Mouse (Mus musculus): Measurements from ENCODE around the gene P2ry2. TPM values are rescaled to one million over a fixed set of nuclear protein-coding genes. Genes with fewer than 3 reads are reported as not detected.

The P2ry2 gene
- polyA plus RNA-seq, 1 experiment, result 0.75 TPM

GRCm38 (mm10) chr7:101003442-101004326 lies 9.0 kb downstream of the P2ry2 start:
- H3K27me3 ChIP-seq (ENCODE audit: control insufficient read depth, insufficient read depth, low read length), result no peaks in the 10 kb centered on the region
- H3K27ac ChIP-seq (ENCODE audit: insufficient read depth, low read length), result no peak overlapping the region
- H3K4me3 ChIP-seq (replicated peaks; ENCODE audit: insufficient read depth, low read depth, low read length), result no peak overlapping the region
- TF ChIP-seq POLR2A (IDR thresholded peaks at IDR 0.05; ENCODE audit: borderline replicate concordance, insufficient read depth, low read length) (no peak), CTCF (IDR thresholded peaks at IDR 0.05; ENCODE audit: borderline replicate concordance, insufficient read depth, low read depth, low read length) (no peak)
- H3K4me1 ChIP-seq (ENCODE audit: control insufficient read depth, insufficient read depth, low read length), result no peaks in the 10 kb centered on the region
- no peak for DNase-seq
- WGBS, result 91% methylated on average over 11 of the region's 11 CpGs

GRCm38 (mm10) chr7:101002274-101002673 lies 10.4 kb downstream of the P2ry2 start:
- DNase-seq, result no peak
- Histone ChIP-seq H3K4me1 (ENCODE audit: control insufficient read depth, insufficient read depth, low read length) (peaks cover 8% of the 10 kb centered on the region; the same call in 1 of the 2 replicates), H3K4me3 (replicated peaks; ENCODE audit: insufficient read depth, low read depth, low read length) (no peak overlapping the region), H3K27ac (ENCODE audit: insufficient read depth, low read length) (no peak overlapping the region), H3K27me3 (ENCODE audit: control insufficient read depth, insufficient read depth, low read length) (no peaks in the 10 kb centered on the region)
- 18% methylated on average over 6 of the region's 6 CpGs for WGBS
- TF ChIP-seq CTCF (IDR thresholded peaks at IDR 0.05; ENCODE audit: borderline replicate concordance, insufficient read depth, low read depth, low read length), result no peak
- no peak for TF ChIP-seq POLR2A (IDR thresholded peaks at IDR 0.05; ENCODE audit: borderline replicate concordance, insufficient read depth, low read length)

- no peak for DNase-seq
- H3K27ac ChIP-seq (ENCODE audit: insufficient read depth, low read length), result no peak overlapping the region
- H3K27me3 ChIP-seq (ENCODE audit: control insufficient read depth, insufficient read depth, low read length), result no peaks in the 10 kb centered on the region
- WGBS, result 58% methylated on average over 5 of the region's 5 CpGs
- TF ChIP-seq POLR2A (IDR thresholded peaks at IDR 0.05; ENCODE audit: borderline replicate concordance, insufficient read depth, low read length), result no peak
- TF ChIP-seq CTCF (IDR thresholded peaks at IDR 0.05; ENCODE audit: borderline replicate concordance, insufficient read depth, low read depth, low read length), result no peak
- H3K4me3 ChIP-seq (replicated peaks; ENCODE audit: insufficient read depth, low read depth, low read length), result no peak overlapping the region
- H3K4me1 ChIP-seq (ENCODE audit: control insufficient read depth, insufficient read depth, low read length), result peaks cover 8% of the 10 kb centered on the region; the same call in 1 of the 2 replicates
Measured at GRCm38 (mm10) chr7:100999623-101000022, 13.0 kb downstream of the P2ry2 start.

- 86% methylated on average over 24 of the region's 24 CpGs for WGBS
- H3K4me1 ChIP-seq (ENCODE audit: control insufficient read depth, insufficient read depth, low read length), result peaks cover 8% of the 10 kb centered on the region; the same call in 1 of the 2 replicates
- TF ChIP-seq CTCF (IDR thresholded peaks at IDR 0.05; ENCODE audit: borderline replicate concordance, insufficient read depth, low read depth, low read length) (no peak), POLR2A (IDR thresholded peaks at IDR 0.05; ENCODE audit: borderline replicate concordance, insufficient read depth, low read length) (no peak)
- DNase-seq, result no peak
- H3K4me3 ChIP-seq (replicated peaks; ENCODE audit: insufficient read depth, low read depth, low read length), result no peak overlapping the region
- no peaks in the 10 kb centered on the region for H3K27me3 ChIP-seq (ENCODE audit: control insufficient read depth, insufficient read depth, low read length)
- H3K27ac ChIP-seq (ENCODE audit: insufficient read depth, low read length), result no peak overlapping the region
Measured at GRCm38 (mm10) chr7:100998578-100998960, 14.1 kb downstream of the P2ry2 start.

GRCm38 (mm10) chr7:100997951-100998577 lies 14.6 kb downstream of the P2ry2 start:
- no peak overlapping the region for H3K27ac ChIP-seq (ENCODE audit: insufficient read depth, low read length)
- peaks cover 8% of the 10 kb centered on the region; the same call in 1 of the 2 replicates for H3K4me1 ChIP-seq (ENCODE audit: control insufficient read depth, insufficient read depth, low read length)

GRCm38 (mm10) chr7:100997215-100997614 lies 15.5 kb downstream of the P2ry2 start:
- H3K4me1 ChIP-seq (ENCODE audit: control insufficient read depth, insufficient read depth, low read length), result peaks cover 8% of the 10 kb centered on the region; the same call in 1 of the 2 replicates
- H3K4me3 ChIP-seq (replicated peaks; ENCODE audit: insufficient read depth, low read depth, low read length), result no peak overlapping the region
- no peak for DNase-seq
- no peak overlapping the region for H3K27ac ChIP-seq (ENCODE audit: insufficient read depth, low read length)
- no peaks in the 10 kb centered on the region for H3K27me3 ChIP-seq (ENCODE audit: control insufficient read depth, insufficient read depth, low read length)
- WGBS, result 57% methylated on average over 1 of the region's 1 CpGs
- no peak for TF ChIP-seq POLR2A (IDR thresholded peaks at IDR 0.05; ENCODE audit: borderline replicate concordance, insufficient read depth, low read length)
- no peak for TF ChIP-seq CTCF (IDR thresholded peaks at IDR 0.05; ENCODE audit: borderline replicate concordance, insufficient read depth, low read depth, low read length)

More at GRCm38 (mm10) chr7:100997951-100998577, 14.6 kb downstream of the P2ry2 start:
- Histone ChIP-seq H3K4me3 (replicated peaks; ENCODE audit: insufficient read depth, low read depth, low read length) (no peak overlapping the region), H3K27me3 (ENCODE audit: control insufficient read depth, insufficient read depth, low read length) (no peaks in the 10 kb centered on the region)
- WGBS, result 28% methylated on average over 31 of the region's 31 CpGs
- DNase-seq, result peak; percentile 25 to 38
- TF ChIP-seq POLR2A (IDR thresholded peaks at IDR 0.05; ENCODE audit: borderline replicate concordance, insufficient read depth, low read length) (no peak), CTCF (IDR thresholded peaks at IDR 0.05; ENCODE audit: borderline replicate concordance, insufficient read depth, low read depth, low read length) (no peak)

- no peaks in the 10 kb centered on the region for H3K27me3 ChIP-seq (ENCODE audit: control insufficient read depth, insufficient read depth, low read length)
- DNase-seq, result no peak
- H3K27ac ChIP-seq (ENCODE audit: insufficient read depth, low read length), result no peak overlapping the region
- no peak overlapping the region for H3K4me3 ChIP-seq (replicated peaks; ENCODE audit: insufficient read depth, low read depth, low read length)
- peaks cover 8% of the 10 kb centered on the region; the same call in 1 of the 2 replicates for H3K4me1 ChIP-seq (ENCODE audit: control insufficient read depth, insufficient read depth, low read length)
- WGBS, result 97% methylated on average over 3 of the region's 3 CpGs
- TF ChIP-seq POLR2A (IDR thresholded peaks at IDR 0.05; ENCODE audit: borderline replicate concordance, insufficient read depth, low read length), result no peak
- no peak for TF ChIP-seq CTCF (IDR thresholded peaks at IDR 0.05; ENCODE audit: borderline replicate concordance, insufficient read depth, low read depth, low read length)
Measured at GRCm38 (mm10) chr7:100995951-100996350, 16.7 kb downstream of the P2ry2 start.

All from cerebellum, adult 2 months (tissue).